Mouse (Mus musculus) ES-E14 (cell line): ENCODE measurements around the gene Spag9. TPM values are rescaled to one million over a fixed set of nuclear protein-coding genes. Genes with fewer than 3 reads are reported as not detected.
A peak's percentile ranks its signal among the peaks of the same experiment; 100 is the strongest.

Experiments used
- DNase-seq: peaks from one replicate; pipeline ENCODE4 v3.0.0-alpha.2; 2013; ENCODE audit warnings: low read depth, low spot score
- H3K27ac ChIP-seq: 2 replicates; pipeline ENCODE4 v1.5.1; 2012; ENCODE audit warnings: low read depth, mild to moderate bottlenecking, low read length, moderate library complexity, mixed read lengths; ENCODE audit not compliant: poor library complexity, insufficient read depth, severe bottlenecking
- H3K36me3 ChIP-seq: 2 replicates; pipeline ENCODE4 v1.6.1; 2012; ENCODE audit warnings: mild to moderate bottlenecking, low read length, moderate library complexity, mixed read lengths; ENCODE audit not compliant: control insufficient read depth, poor library complexity, insufficient read depth, severe bottlenecking
- H3K4me1 ChIP-seq, 2 experiments: fragments of 150-350 bp in 1 of 2; sonication (generic) in 1 of 2; 2 replicates each; pipeline ENCODE4 v1.6.1; 2012; ENCODE audit warnings: low read length in 2 of 2, mild to moderate bottlenecking in 1 of 2, mixed read lengths in 1 of 2; ENCODE audit not compliant: control insufficient read depth in 2 of 2, insufficient read depth in 2 of 2, poor library complexity in 1 of 2
- H3K4me3 ChIP-seq, 2 experiments: fragments of 150-350 bp in 1 of 2; sonication (generic) in 1 of 2; 2 replicates each; pipeline ENCODE4 v1.5.1; 2012; ENCODE audit warnings: low read length in 2 of 2, low read depth in 1 of 2, mild to moderate bottlenecking in 1 of 2, mixed read lengths in 1 of 2; ENCODE audit not compliant: insufficient read depth in 1 of 2, poor library complexity in 1 of 2, severe bottlenecking in 1 of 2
- H3K9ac ChIP-seq: 2 replicates; pipeline ENCODE4 v1.6.1; 2012; ENCODE audit warnings: low read depth, mild to moderate bottlenecking, low read length, mixed read lengths; ENCODE audit not compliant: poor library complexity, insufficient read depth, severe bottlenecking
- H3K9me3 ChIP-seq: fragments of 150-350 bp; sonication (generic); 2 replicates; pipeline ENCODE4 v1.6.1; 2012; ENCODE audit warnings: low read depth, mild to moderate bottlenecking, low read length; ENCODE audit not compliant: control insufficient read depth, insufficient read depth
- CHD2 ChIP-seq: IDR thresholded peaks from 2 replicates; pipeline ENCODE4 v1.6.1; 2014; ENCODE audit warnings: mild to moderate bottlenecking, low read depth, low read length, inconsistent platforms
- HCFC1 ChIP-seq: IDR thresholded peaks from 2 replicates; pipeline ENCODE4 v1.6.1; 2012; ENCODE audit warnings: low read length, inconsistent platforms, borderline replicate concordance; ENCODE audit not compliant: insufficient read depth
- MAFK ChIP-seq: IDR thresholded peaks from 2 replicates; pipeline ENCODE4 v1.6.1; 2014; ENCODE audit warnings: mild to moderate bottlenecking, low read depth, low read length, inconsistent platforms; ENCODE audit not compliant: insufficient read depth
- ZC3H11A ChIP-seq: IDR thresholded peaks from 2 replicates; pipeline ENCODE4 v1.6.1; 2012; ENCODE audit warnings: low read depth, mild to moderate bottlenecking, inconsistent platforms, low read length, borderline replicate concordance
- ZNF384 ChIP-seq: IDR thresholded peaks from 2 replicates; pipeline ENCODE4 v1.6.1; 2012; ENCODE audit warnings: low read depth, low read length, inconsistent platforms
- in situ Hi-C, 2 experiments: fragments of 600-800 bp; cut with MboI; formaldehyde crosslinking; loops; one replicate each; pipeline ENCODE4 v1.15.1; 2025; ENCODE audit warnings: low sequenced_read_pairs in 2 of 2, inconsistent platforms in 1 of 2; ENCODE audit not compliant: unreplicated experiment in 2 of 2
- total RNA-seq: library from RNA; depleted of rRNA; stranded (reverse); fragments of 300-350 nt; gene quantifications from 2 replicates; pipeline ENCODE4 v1.2.3, GENCODE M21; 2012

Gene Spag9
- total RNA-seq, 1 experiment, result 20.9 TPM

- in situ Hi-C loops, result no loop called here
- Histone ChIP-seq H3K9me3 (no peaks in the 10 kb centered on the region), H3K4me1 (peaks cover 0 to 4% of the 10 kb centered on the region in 2 experiments; a peak in 2 of 4 replicates), H3K9ac (no peak overlapping the region), H3K4me3 (peak overlapping the region in 1 of 2 experiments; percentile 98; a peak in 2 of 4 replicates), H3K36me3 (no peaks in the 10 kb centered on the region), H3K27ac (no peak overlapping the region)
- DNase-seq, result no peak
- TF ChIP-seq CHD2 (no peak), ZC3H11A (no peak), MAFK (no peak), HCFC1 (no peak), ZNF384 (no peak)
Measured at GRCm38 (mm10) chr11:93997141-93997775, 1.4 kb downstream of the Spag9 start.

GRCm38 (mm10) chr11:93999276-93999675, 3.4 kb downstream of the Spag9 start:
- H3K4me1 ChIP-seq, result peaks cover 0 to 4% of the 10 kb centered on the region in 2 experiments; a peak in 2 of 4 replicates
- TF ChIP-seq ZC3H11A, result no peak
- no peak for TF ChIP-seq HCFC1
- TF ChIP-seq ZNF384, result no peak
- TF ChIP-seq MAFK, result no peak
- TF ChIP-seq CHD2, result no peak
- in situ Hi-C loops, result no loop called here
- no peak overlapping the region for H3K9ac ChIP-seq
- no peaks in the 10 kb centered on the region for H3K36me3 ChIP-seq
- no peak overlapping the region for H3K27ac ChIP-seq
- no peak for DNase-seq
- H3K4me3 ChIP-seq, result no peak overlapping the region
- H3K9me3 ChIP-seq, result no peaks in the 10 kb centered on the region

- Histone ChIP-seq H3K9me3 (no peaks in the 10 kb centered on the region), H3K27ac (no peak overlapping the region), H3K9ac (no peak overlapping the region), H3K36me3 (no peaks in the 10 kb centered on the region), H3K4me1 (no peaks in the 10 kb centered on the region), H3K4me3 (no peak overlapping the region)
- TF ChIP-seq ZC3H11A (no peak), HCFC1 (no peak), CHD2 (no peak), ZNF384 (no peak), MAFK (no peak)
- DNase-seq, result no peak
- in situ Hi-C loops, result no loop called here
Measured at GRCm38 (mm10) chr11:94003346-94003745, 7.5 kb downstream of the Spag9 start.

- Histone ChIP-seq H3K4me3 (no peak overlapping the region), H3K9ac (no peak overlapping the region), H3K9me3 (no peaks in the 10 kb centered on the region), H3K27ac (no peak overlapping the region), H3K4me1 (no peaks in the 10 kb centered on the region), H3K36me3 (no peaks in the 10 kb centered on the region)
- TF ChIP-seq ZC3H11A (no peak), CHD2 (no peak), ZNF384 (no peak), MAFK (no peak), HCFC1 (no peak)
- no peak for DNase-seq
- in situ Hi-C loops, result no loop called here
Measured at GRCm38 (mm10) chr11:94019091-94019490, 23.2 kb downstream of the Spag9 start.

- H3K4me3 ChIP-seq, result no peak overlapping the region
- no peak overlapping the region for H3K9ac ChIP-seq
- H3K36me3 ChIP-seq, result no peaks in the 10 kb centered on the region
- TF ChIP-seq MAFK, result no peak
- no peak for TF ChIP-seq ZNF384
- no peak for TF ChIP-seq ZC3H11A
- no peak for TF ChIP-seq CHD2
- no peak for TF ChIP-seq HCFC1
- no peaks in the 10 kb centered on the region for H3K9me3 ChIP-seq
- H3K4me1 ChIP-seq, result no peaks in the 10 kb centered on the region
- in situ Hi-C loops, result no loop called here
- H3K27ac ChIP-seq, result no peak overlapping the region
- no peak for DNase-seq
Measured at GRCm38 (mm10) chr11:94020403-94020802, 24.5 kb downstream of the Spag9 start.
